Mouse (Mus musculus) heart, embryonic 14.5 days (tissue): ENCODE results near the gene Mrpl39. TPM values are rescaled to one million over a fixed set of nuclear protein-coding genes. Genes with fewer than 3 reads are reported as not detected.

ENCODE experiments used
- ATAC-seq: fragments of 200-750 bp; cut with Nextera tagmentation; 2 replicates; pipeline ENCODE4 v1.8.0; 2017; ENCODE audit warnings: low read depth, moderate TSS enrichment; ENCODE audit not compliant: insufficient number of reproducible peaks, insufficient read depth, low FRiP score
- H3K27ac ChIP-seq, 2 experiments: fragments of 200-500 bp in 1 of 2; fragments of 300-500 bp in 1 of 2; sonication (generic) in 1 of 2; replicated peaks in 1 of 2; 2 replicates each; pipeline ENCODE4 v1.5.1; 2012 to 2014; ENCODE audit warnings: low read depth in 2 of 2, low read length in 2 of 2, control low read depth in 1 of 2, mild to moderate bottlenecking in 1 of 2, mixed read lengths in 1 of 2; ENCODE audit not compliant: control insufficient read depth in 1 of 2, insufficient read depth in 1 of 2
- H3K27me3 ChIP-seq: fragments of 300-500 bp; sonication (generic); 2 replicates; pipeline ENCODE4 v1.6.1; 2014; ENCODE audit warnings: mild to moderate bottlenecking, low read length, control low read depth; ENCODE audit not compliant: control insufficient read depth, insufficient read depth
- H3K36me3 ChIP-seq: fragments of 300-500 bp; sonication (generic); 2 replicates; pipeline ENCODE4 v1.6.1; 2014; ENCODE audit warnings: mild to moderate bottlenecking, control low read depth, low read length, mixed read lengths; ENCODE audit not compliant: control insufficient read depth, insufficient read depth
- H3K4me1 ChIP-seq, 2 experiments: fragments of 200-500 bp in 1 of 2; fragments of 300-500 bp in 1 of 2; sonication (generic) in 1 of 2; 2 replicates each; pipeline ENCODE4 v1.6.1; 2012 to 2014; ENCODE audit warnings: low read length in 2 of 2, control low read depth in 1 of 2, mixed read lengths in 1 of 2; ENCODE audit not compliant: control insufficient read depth in 2 of 2, insufficient read depth in 2 of 2
- H3K4me2 ChIP-seq: fragments of 300-500 bp; sonication (generic); 2 replicates; pipeline ENCODE4 v1.6.1; 2014; ENCODE audit warnings: mild to moderate bottlenecking, low read length
- H3K4me3 ChIP-seq, 2 experiments: fragments of 200-500 bp in 1 of 2; fragments of 300-500 bp in 1 of 2; sonication (generic) in 1 of 2; 2 replicates each; pipeline ENCODE4 v1.5.1; 2012 to 2014; ENCODE audit warnings: low read length in 2 of 2, mild to moderate bottlenecking in 2 of 2, control low read depth in 1 of 2, low read depth in 1 of 2, moderate library complexity in 1 of 2; ENCODE audit not compliant: control insufficient read depth in 1 of 2, insufficient read depth in 1 of 2
- H3K9ac ChIP-seq: fragments of 300-500 bp; sonication (generic); 2 replicates; pipeline ENCODE4 v1.6.1; 2014; ENCODE audit warnings: mild to moderate bottlenecking, low read length
- H3K9me3 ChIP-seq: fragments of 300-500 bp; sonication (generic); 2 replicates; pipeline ENCODE4 v1.6.1; 2016; ENCODE audit warnings: low read length, control low read depth; ENCODE audit not compliant: control insufficient read depth
- WGBS: fragments of 180-500 bp; shearing (Covaris S2); extraction: QIAGEN DNeasy Blood & Tissue Kit; methylation state at CpG from one replicate; pipeline ENCODE4 v1.1.7; 2014; 5-methylcytosine and 5-hydroxymethylcytosine counted together
- polyA plus RNA-seq: library from polyadenylated mRNA; unstranded; fragments of >200 nt; fragmentation: Nextera tagmentation; extraction: Ambion mirVana; gene quantifications from 2 replicates; pipeline ENCODE4 v1.2.1, GENCODE M21; 2014

Mrpl39 gene
- polyA plus RNA-seq, 1 experiment from 2014 or later: 54.5 TPM

DNA sequence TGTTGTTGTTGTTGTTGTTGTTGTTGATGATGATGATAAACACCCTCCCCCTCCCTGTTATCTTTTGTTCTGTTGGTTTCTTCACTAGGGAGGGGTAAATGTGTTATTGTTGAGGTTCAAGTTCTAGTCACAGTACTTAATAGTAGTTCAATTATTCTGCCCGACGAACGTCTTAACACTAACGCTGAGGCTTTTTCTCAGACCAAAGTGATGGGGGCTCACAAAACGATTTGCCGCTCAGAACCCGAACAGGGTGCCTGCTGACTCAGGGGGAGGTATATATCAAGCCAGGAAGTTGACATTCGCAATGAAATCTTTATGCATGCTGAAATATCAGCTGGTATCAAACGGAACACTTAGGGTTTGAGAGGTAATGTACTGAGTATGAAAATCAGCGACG is 39.8 kb upstream of the Mrpl39 start:
- no peak for ATAC-seq
- H3K27me3 ChIP-seq: no peaks in the 10 kb centered on the region; the same call in 1 of the 2 replicates
- H3K27ac ChIP-seq: no peak overlapping the region
- no peaks in the 10 kb centered on the region for H3K9me3 ChIP-seq
- 30% methylated on average over 11 of the region's 11 CpGs for WGBS
- H3K4me1 ChIP-seq: 0 out of 4 replicates have a peak, but pooled peaks cover 0 to 6% of the 10 kb centered on the region in 2 experiments
- peak overlapping the region; percentile 10 to 69; a peak in 3 of 4 replicates for H3K4me3 ChIP-seq
- peak overlapping the region; percentile 99 for H3K4me2 ChIP-seq
- peak overlapping the region; percentile 74 for H3K9ac ChIP-seq
- no peaks in the 10 kb centered on the region for H3K36me3 ChIP-seq

DNA sequence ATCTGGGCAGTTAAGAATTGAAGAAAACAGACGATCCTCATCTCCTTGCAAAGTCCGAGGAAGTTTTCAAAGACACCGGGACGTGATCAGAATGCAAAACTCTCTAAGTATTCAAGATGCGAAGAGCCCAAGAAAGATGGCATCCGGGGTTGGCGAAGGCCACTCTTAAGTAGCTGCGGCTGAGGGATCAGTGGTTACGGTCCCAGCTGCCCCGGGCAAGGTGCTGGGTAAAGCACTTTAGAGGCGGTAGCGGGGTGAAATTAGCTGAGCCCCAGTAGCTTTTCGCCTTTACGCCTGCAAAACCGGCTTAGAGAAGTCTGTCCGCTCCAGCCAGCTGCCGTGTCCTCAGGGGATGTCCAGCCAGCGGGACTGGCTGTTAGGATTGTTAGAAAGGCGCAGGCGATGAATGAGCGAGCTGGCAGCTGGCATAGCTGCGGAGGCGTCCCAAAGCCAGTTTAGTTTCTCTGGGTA is 39.3 kb upstream of the Mrpl39 start:
- WGBS: under 1% methylated on average over 23 of the region's 23 CpGs
- Histone ChIP-seq H3K9ac (peak overlapping the region; percentile 74), H3K36me3 (no peaks in the 10 kb centered on the region), H3K4me2 (peak overlapping the region; percentile 99), H3K9me3 (no peaks in the 10 kb centered on the region), H3K4me1 (0 out of 4 replicates have a peak, but pooled peaks cover 0 to 6% of the 10 kb centered on the region in 2 experiments), H3K27ac (0 out of 4 replicates have a peak overlapping the region, but pooled peaks of 1 of the 2 experiments have one; percentile 12), H3K4me3 (peak overlapping the region; percentile 59 to 69), H3K27me3 (no peaks in the 10 kb centered on the region; the same call in 1 of the 2 replicates)
- no peak for ATAC-seq

DNA sequence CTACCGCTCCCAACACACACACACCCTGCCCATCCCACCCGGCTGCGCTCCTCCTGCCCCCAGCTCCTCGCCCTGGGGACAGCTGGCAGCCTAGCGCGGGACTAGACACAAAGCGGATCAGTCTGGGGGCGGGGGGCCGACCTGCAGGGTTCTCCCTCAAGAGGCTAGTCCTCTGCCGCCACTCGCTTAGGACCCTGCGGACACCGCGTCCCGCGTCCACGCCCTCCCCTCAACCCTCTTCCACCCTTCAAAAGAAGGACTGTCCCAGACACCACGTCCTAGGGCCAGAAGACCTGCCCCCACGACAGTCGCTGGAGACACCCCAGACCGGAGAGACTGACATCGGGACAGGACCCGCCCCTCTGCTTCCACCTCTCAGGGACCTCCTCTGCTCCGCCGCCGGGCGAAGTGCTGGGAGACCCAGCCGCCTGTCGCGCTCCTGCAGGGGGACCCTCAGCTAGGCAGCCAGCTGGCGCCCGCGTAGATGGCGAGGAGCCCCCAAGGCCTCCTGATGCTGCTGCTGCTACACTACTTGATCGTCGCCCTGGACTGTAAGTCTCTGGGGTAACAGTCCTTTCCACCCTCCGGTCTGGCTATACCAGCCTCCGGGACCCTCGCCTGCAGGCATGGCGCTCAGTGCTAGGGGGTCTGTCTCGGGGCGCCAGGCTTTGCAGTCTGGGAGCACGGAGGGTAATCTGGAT is 38.6 kb upstream of the Mrpl39 start, which contains the start of gene Jam2:
Gene Jam2 (plus strand): TSS at position 121 of the 701 bp plus-strand sequence.
- under 1% methylated on average over 43 of the region's 43 CpGs for WGBS
- H3K4me1 ChIP-seq: 0 out of 4 replicates have a peak, but pooled peaks cover 0 to 6% of the 10 kb centered on the region in 2 experiments
- peak within 1 kb of the TSS; percentile 59 to 69 for H3K4me3 ChIP-seq

DNA sequence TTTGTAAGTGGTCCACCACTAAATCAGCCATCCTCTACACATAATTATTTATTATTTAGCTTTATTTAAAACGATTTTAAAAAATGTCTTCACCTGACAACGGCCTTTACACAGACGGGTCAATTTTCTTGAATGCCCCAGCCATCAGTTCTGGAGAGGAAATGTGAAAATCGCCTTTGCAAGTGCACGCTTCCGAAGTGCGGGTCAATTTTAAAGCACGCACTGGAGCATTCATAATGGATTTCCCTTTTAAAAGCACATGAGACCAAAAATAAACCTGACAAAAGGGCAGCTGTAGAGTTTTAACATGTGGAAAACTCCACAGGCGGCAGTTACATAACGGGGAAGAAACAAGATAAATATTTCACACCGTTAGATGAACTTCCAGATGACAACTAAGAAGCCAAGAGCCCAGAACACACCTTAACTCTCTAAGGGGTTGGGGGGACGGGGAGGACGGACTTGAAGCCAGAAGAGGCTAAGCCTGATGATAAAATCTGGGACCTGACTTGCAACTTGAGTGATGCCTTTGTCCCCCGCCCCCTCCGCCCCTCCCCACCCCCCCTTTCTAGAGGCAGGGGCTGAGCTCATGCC is 37.8 kb upstream of the Mrpl39 start:
- H3K27ac ChIP-seq: no peak overlapping the region
- 3% methylated on average over 15 of the region's 15 CpGs for WGBS

More for the DNA sequence above, 38.6 kb upstream of the Mrpl39 start, which contains the start of gene Jam2:
- peak within 1 kb of the TSS; percentile 74 for H3K9ac ChIP-seq
- H3K4me2 ChIP-seq: peak within 1 kb of the TSS; percentile 99
- H3K27ac ChIP-seq: 0 out of 4 replicates have a peak within 1 kb of the TSS, but pooled peaks of 1 of the 2 experiments have one; percentile 28
- H3K36me3 ChIP-seq: no peaks in the 10 kb centered on the region
- H3K27me3 ChIP-seq: no peaks in the 10 kb centered on the region; the same call in 1 of the 2 replicates
- ATAC-seq: peak; percentile 85
- no peaks in the 10 kb centered on the region for H3K9me3 ChIP-seq

DNA sequence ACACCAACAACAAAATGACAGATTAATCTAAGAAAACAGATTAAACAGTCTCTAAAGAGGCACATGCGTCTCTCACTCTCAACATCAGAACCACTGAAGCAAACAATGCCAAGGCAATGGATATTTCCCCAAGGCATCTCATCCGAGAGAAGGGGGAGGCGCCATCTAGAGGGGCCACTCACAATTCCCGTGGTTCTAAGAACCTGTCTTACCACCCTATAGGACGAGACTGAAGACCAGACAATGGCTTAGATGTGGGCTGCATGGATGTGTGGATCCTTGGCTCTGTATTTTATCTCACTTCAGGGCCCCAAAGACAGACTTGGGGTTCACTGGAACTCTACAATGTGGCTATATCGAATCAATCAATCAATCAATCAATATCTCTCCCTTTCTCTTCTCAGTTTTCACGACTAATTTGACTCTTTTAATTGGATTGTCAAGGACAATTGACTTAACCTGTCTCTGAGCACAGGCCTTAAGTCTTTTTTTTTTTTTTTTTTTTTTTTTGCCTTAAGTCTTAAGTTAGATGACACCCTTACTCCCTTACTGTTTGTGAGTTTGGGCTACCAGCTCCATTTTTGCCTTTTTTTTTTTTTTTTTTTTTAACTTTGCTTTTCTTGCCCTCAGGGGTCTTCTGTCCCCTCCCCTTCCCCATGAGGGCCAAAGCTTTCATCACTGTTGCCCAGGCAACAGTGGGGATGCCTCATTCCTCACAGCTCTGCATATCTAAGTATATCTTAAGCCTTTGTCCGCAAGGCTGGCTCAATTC is 37.1 kb upstream of the Mrpl39 start:
- H3K4me1 ChIP-seq: 0 out of 4 replicates have a peak, but pooled peaks cover 0 to 6% of the 10 kb centered on the region in 2 experiments
- 29% methylated on average over 8 of the region's 8 CpGs for WGBS
- no peaks in the 10 kb centered on the region for H3K9me3 ChIP-seq
- H3K27ac ChIP-seq: no peak overlapping the region
- no peak overlapping the region for H3K9ac ChIP-seq
- no peak for ATAC-seq
- H3K4me3 ChIP-seq: no peak overlapping the region; a peak in 1 of 4 replicates
- H3K4me2 ChIP-seq: peak overlapping the region; percentile 99
- H3K36me3 ChIP-seq: no peaks in the 10 kb centered on the region
- no peaks in the 10 kb centered on the region; the same call in 1 of the 2 replicates for H3K27me3 ChIP-seq

More for the DNA sequence above, 37.8 kb upstream of the Mrpl39 start:
- peak overlapping the region; percentile 74 for H3K9ac ChIP-seq
- H3K4me1 ChIP-seq: 0 out of 4 replicates have a peak, but pooled peaks cover 0 to 6% of the 10 kb centered on the region in 2 experiments
- peak overlapping the region; percentile 59 to 69; a peak in 3 of 4 replicates for H3K4me3 ChIP-seq
- H3K36me3 ChIP-seq: no peaks in the 10 kb centered on the region
- no peaks in the 10 kb centered on the region; the same call in 1 of the 2 replicates for H3K27me3 ChIP-seq
- no peak for ATAC-seq
- no peaks in the 10 kb centered on the region for H3K9me3 ChIP-seq
- peak overlapping the region; percentile 99 for H3K4me2 ChIP-seq

DNA sequence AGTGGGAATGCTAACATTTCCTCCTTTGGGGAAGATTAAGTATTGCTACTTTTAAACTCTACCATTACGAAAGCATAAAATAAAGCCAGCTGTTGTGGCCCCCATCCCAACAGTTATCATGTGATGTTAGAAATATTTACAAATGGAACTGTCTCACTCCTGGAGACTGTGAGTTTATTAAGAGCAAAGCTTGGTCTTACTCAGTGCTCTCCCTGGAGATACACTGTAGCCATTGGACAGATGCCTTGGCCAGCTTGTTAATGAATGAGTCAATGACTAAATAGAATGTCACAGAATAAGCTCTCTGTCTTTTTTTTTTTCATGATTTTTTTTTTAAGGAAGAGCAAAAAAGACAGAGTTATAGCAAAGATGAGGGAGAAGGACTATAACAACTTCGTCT is 35.9 kb upstream of the Mrpl39 start:
- Histone ChIP-seq H3K27me3 (no peaks in the 10 kb centered on the region; the same call in 1 of the 2 replicates), H3K9me3 (no peaks in the 10 kb centered on the region), H3K27ac (no peak overlapping the region), H3K4me2 (no peak overlapping the region), H3K36me3 (no peaks in the 10 kb centered on the region), H3K4me1 (0 out of 4 replicates have a peak, but pooled peaks cover 0 to 6% of the 10 kb centered on the region in 2 experiments), H3K4me3 (no peak overlapping the region), H3K9ac (no peak overlapping the region)
- ATAC-seq: no peak
- WGBS: 80% methylated on average over 2 of the region's 2 CpGs

DNA sequence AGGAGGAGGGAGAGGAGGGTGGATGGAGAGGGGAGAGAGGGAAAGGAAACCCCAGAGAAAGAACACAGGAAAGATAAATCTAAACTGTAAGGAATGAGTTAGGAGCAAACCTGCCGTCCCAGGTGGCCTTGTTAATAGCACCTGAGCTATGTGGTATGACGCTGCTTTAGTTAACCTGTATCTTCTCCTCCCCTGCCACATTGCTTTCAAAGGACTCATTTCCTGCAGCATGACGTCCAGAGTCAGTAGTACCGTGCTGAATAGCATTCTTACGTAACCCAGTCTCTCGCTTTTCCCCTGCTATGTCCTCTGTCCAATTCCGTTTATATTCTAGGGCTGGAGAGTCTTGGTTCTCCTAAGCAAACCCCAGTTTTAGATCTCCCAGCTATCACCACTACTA is 35.3 kb upstream of the Mrpl39 start:
- no peak for ATAC-seq
- WGBS: 77% methylated on average over 7 of the region's 7 CpGs

More for the DNA sequence above, 35.3 kb upstream of the Mrpl39 start:
- H3K4me3 ChIP-seq: no peak overlapping the region
- H3K27ac ChIP-seq: no peak overlapping the region
- H3K9ac ChIP-seq: no peak overlapping the region
- 0 out of 4 replicates have a peak, but pooled peaks cover 0 to 6% of the 10 kb centered on the region in 2 experiments for H3K4me1 ChIP-seq
- no peaks in the 10 kb centered on the region for H3K9me3 ChIP-seq
- H3K27me3 ChIP-seq: no peaks in the 10 kb centered on the region; the same call in 1 of the 2 replicates
- no peak overlapping the region for H3K4me2 ChIP-seq
- H3K36me3 ChIP-seq: no peaks in the 10 kb centered on the region
